In the genomic region with DNA sequence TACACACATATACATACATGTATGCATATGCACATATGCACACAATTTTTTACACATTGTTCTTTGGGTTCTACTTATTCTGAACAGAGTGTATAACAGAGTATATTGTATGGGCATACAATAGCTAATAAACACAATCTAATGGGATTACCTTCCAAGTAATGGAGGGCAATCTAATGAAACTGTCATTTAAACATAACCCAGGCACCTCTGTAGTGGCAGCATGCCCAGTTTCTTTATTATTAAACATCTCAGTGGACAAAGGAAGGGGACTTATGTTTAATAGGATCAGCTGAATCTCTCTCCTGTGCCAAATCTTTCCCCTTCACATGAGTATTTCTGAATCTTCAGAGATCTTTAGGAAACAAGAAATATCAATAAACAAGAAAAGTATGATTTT, we compare ENCODE assay signal across 32 mouse cellular contexts.
DNase-seq lines count a peak whose midpoint lies in the region; ATAC-seq lines count a peak whose summit lies in the region.
"Had no signal": no experiment of that assay in that cellular context is flagged by ENCODE, and none has a peak within 500 bp of the region (broad histone marks: within the 10 kb centered on the region; RNA-seq: fewer than 3 reads in every experiment).

No protein-coding gene starts in this region.

- ATAC-seq in heart, embryonic 12.5 days (ENCODE audit: insufficient number of reproducible peaks, low FRiP score): no peak
- ATAC-seq in midbrain, embryonic 14.5 days (ENCODE audit: low FRiP score, low TSS enrichment): no peak
- ATAC-seq: activated CD4-positive, CD25-positive, alpha-beta regulatory T cell, adult 4 months; forebrain, embryonic 15.5 days; inflammation-experienced regulatory T-cells, adult 6 months; midbrain, embryonic 15.5 days had no signal

- H3K27ac ChIP-seq in heart, embryonic 12.5 days (ENCODE audit: poor library complexity, severe bottlenecking): no peak overlapping the region
- H3K27ac ChIP-seq in midbrain, embryonic 14.5 days (replicated peaks; ENCODE audit: low read depth, low read length): no peak overlapping the region
- H3K27ac ChIP-seq in midbrain, embryonic 10.5 days (replicated peaks): no peak overlapping the region
- H3K27ac ChIP-seq: forebrain, embryonic 15.5 days; hindbrain, embryonic 13.5 days; liver, embryonic 14.5 days; macrophage; midbrain, embryonic 15.5 days; neural tube, embryonic 15.5 days; stomach, embryonic 15.5 days had no signal

- peak; percentile 4 to 34 for DNase-seq in heart, adult 18-20 months
- peak; percentile 30 for DNase-seq in heart, postnatal 4 days
- no peak for DNase-seq in heart, postnatal 36 days
- peak; percentile 15 for DNase-seq in midbrain, embryonic 14.5 days
- DNase-seq in midbrain, embryonic 10.5 days (ENCODE audit: low spot score): no peak
- no peak for DNase-seq in cerebellum, postnatal 25 days
- DNase-seq: B cell, adult 2 months; cerebellum, adult 8-10 months; cerebellum, postnatal 36 days; gastrocnemius, postnatal 25 days; heart, adult 11 months; kidney, adult 9 months; kidney, postnatal 10 days; layer of hippocampus, postnatal 36 days; left cerebral cortex, postnatal 4 days; liver; lung, adult 2 months; lung, postnatal 10 days; retina, postnatal 1 day; right cerebral cortex, postnatal 25 days; thymus, adult 18-20 months; thymus, postnatal 25 days had no signal

- no peaks in the 10 kb centered on the region for H3K27me3 ChIP-seq in heart, embryonic 12.5 days (replicated peaks)
- no peaks in the 10 kb centered on the region for H3K27me3 ChIP-seq in midbrain, embryonic 14.5 days (ENCODE audit: control insufficient read depth, insufficient read depth, low read length)
- H3K27me3 ChIP-seq in midbrain, embryonic 10.5 days (ENCODE audit: low read depth, poor library complexity, severe bottlenecking): no peaks in the 10 kb centered on the region
- H3K27me3 ChIP-seq: forebrain, embryonic 15.5 days; hindbrain, embryonic 13.5 days; midbrain, embryonic 15.5 days; neural tube, embryonic 15.5 days; stomach, embryonic 15.5 days had no signal

- no peaks in the 10 kb centered on the region for H3K9me3 ChIP-seq in heart, embryonic 12.5 days (replicated peaks)
- H3K9me3 ChIP-seq in midbrain, embryonic 14.5 days (ENCODE audit: control insufficient read depth, low read length): no peaks in the 10 kb centered on the region
- H3K9me3 ChIP-seq in midbrain, embryonic 10.5 days (replicated peaks): no peaks in the 10 kb centered on the region
- H3K9me3 ChIP-seq: forebrain, embryonic 15.5 days; hindbrain, embryonic 13.5 days; midbrain, embryonic 15.5 days; neural tube, embryonic 15.5 days; stomach, embryonic 15.5 days had no signal

- intact Hi-C loops in heart, postnatal 36 days (cut with DNase I): no loop called here

- no peak overlapping the region for H3K4me3 ChIP-seq in heart, embryonic 12.5 days
- H3K4me3 ChIP-seq in midbrain, embryonic 14.5 days (replicated peaks; ENCODE audit: low read depth, low read length): no peak overlapping the region
- H3K4me3 ChIP-seq in midbrain, embryonic 10.5 days: no peak overlapping the region
- H3K4me3 ChIP-seq: forebrain, embryonic 15.5 days; hindbrain, embryonic 13.5 days; midbrain, embryonic 15.5 days; neural tube, embryonic 15.5 days; stomach, embryonic 15.5 days had no signal

- H3K4me1 ChIP-seq in heart, embryonic 12.5 days (replicated peaks): no peaks in the 10 kb centered on the region
- H3K4me1 ChIP-seq in midbrain, embryonic 14.5 days (ENCODE audit: control insufficient read depth, insufficient read depth, low read length): no peaks in the 10 kb centered on the region
- no peaks in the 10 kb centered on the region for H3K4me1 ChIP-seq in midbrain, embryonic 10.5 days
- H3K4me1 ChIP-seq: forebrain, embryonic 15.5 days; hindbrain, embryonic 13.5 days; midbrain, embryonic 15.5 days; neural tube, embryonic 15.5 days; stomach, embryonic 15.5 days had no signal

- no peak overlapping the region for H3K4me2 ChIP-seq in heart, embryonic 12.5 days
- no peak overlapping the region for H3K4me2 ChIP-seq in midbrain, embryonic 14.5 days (ENCODE audit: low read length)
- H3K4me2 ChIP-seq: forebrain, embryonic 15.5 days; hindbrain, embryonic 13.5 days; midbrain, embryonic 15.5 days; neural tube, embryonic 15.5 days; stomach, embryonic 15.5 days had no signal

- H3K9ac ChIP-seq in heart, embryonic 12.5 days: no peak overlapping the region
- no peak overlapping the region for H3K9ac ChIP-seq in midbrain, embryonic 14.5 days (replicated peaks; ENCODE audit: low read length)
- H3K9ac ChIP-seq: forebrain, embryonic 15.5 days; hindbrain, embryonic 13.5 days; liver, embryonic 14.5 days; midbrain, embryonic 15.5 days; neural tube, embryonic 15.5 days; stomach, embryonic 15.5 days had no signal

- H3K36me3 ChIP-seq in heart, embryonic 12.5 days: no peaks in the 10 kb centered on the region
- H3K36me3 ChIP-seq in midbrain, embryonic 14.5 days (ENCODE audit: control insufficient read depth, insufficient read depth, low read length): no peaks in the 10 kb centered on the region
- H3K36me3 ChIP-seq in midbrain, embryonic 10.5 days: no peaks in the 10 kb centered on the region
- H3K36me3 ChIP-seq: forebrain, embryonic 15.5 days; hindbrain, embryonic 13.5 days; midbrain, embryonic 15.5 days; neural tube, embryonic 15.5 days; stomach, embryonic 15.5 days had no signal

Comparison
In these comparisons a context has a peak if more than half of its experiments do, and no peak if none do; other contexts are left out.
1. DNase-seq: peak in heart, adult 18-20 months (2 of 2), heart, postnatal 4 days (single experiment) and midbrain, embryonic 14.5 days (single experiment); none in heart, postnatal 36 days (0 of 2), midbrain, embryonic 10.5 days (single experiment) and cerebellum, postnatal 25 days (0 of 2).